Mouse (Mus musculus) gastrocnemius, postnatal 4 days (tissue): Measurements from ENCODE around the gene Cct8l1. TPM values are rescaled to one million over a fixed set of nuclear protein-coding genes. Genes with fewer than 3 reads are reported as not detected.

ENCODE experiments used
- total RNA-seq, 2 experiments: library from RNA; stranded (reverse); gene quantifications; 2 replicates each; pipeline ENCODE4 v1.2.3; 2021

Gene Cct8l1
- total RNA-seq, 2 experiments from 2014 or later, result not detected

Other genes starting within 250 kb of the Cct8l1 start
- 10 to 100 TPM; 50.8 to 50.9 TPM for gene Kmt2c, start 17.3 kb upstream of the Cct8l1 start, total RNA-seq
- gene Xrcc2, start 189.8 kb downstream of the Cct8l1 start, total RNA-seq, result 1 to 10 TPM; 5.3 to 6.0 TPM
- 1 to 10 TPM in 1 of 2 experiments, under 1 TPM in 1; 0.83 to 1.8 TPM for gene Actr3b, start 243.9 kb downstream of the Cct8l1 start, total RNA-seq